Mouse (Mus musculus): ENCODE data around the gene Got2.

GRCm38 (mm10) chr8:95821266-95821665 lies 67.1 kb downstream of the Got2 start:
- TF ChIP-seq POLR2A (IDR thresholded peaks at IDR 0.05; ENCODE audit: control insufficient read depth in 1 of 2, insufficient read depth in 1 of 2, low read depth in 1 of 2, low read length in 2 of 2, poor library complexity in 1 of 2) (no peak), TAL1 (IDR thresholded peaks at IDR 0.05; ENCODE audit: low read length) (no peak), EP300 (IDR thresholded peaks at IDR 0.05; ENCODE audit: low read depth in 1 of 2, low read length in 2 of 2) (no peak), ZNF384 (IDR thresholded peaks at IDR 0.05; ENCODE audit: low read depth, low read length) (no peak), MAZ (IDR thresholded peaks at IDR 0.05; ENCODE audit: low read depth, low read length) (no peak), SMC3 (IDR thresholded peaks at IDR 0.05; ENCODE audit: low read depth, low read length) (no peak), ZMIZ1 (IDR thresholded peaks at IDR 0.05; ENCODE audit: low read depth, low read length) (no peak), ETS1 (IDR thresholded peaks at IDR 0.05; ENCODE audit: low read depth, low read length) (no peak), HCFC1 (IDR thresholded peaks at IDR 0.05; ENCODE audit: low read depth, low read length) (no peak), MAX (IDR thresholded peaks at IDR 0.05; ENCODE audit: low read length) (no peak)
